Mouse (Mus musculus) lung, postnatal 0 days (tissue): ENCODE data around the gene Tmem53. TPM values are rescaled to one million over a fixed set of nuclear protein-coding genes. Genes with fewer than 3 reads are reported as not detected.
"Not testable (repeated sequence)": the region's sequence is repeated elsewhere in the genome, so short reads cannot be mapped to it uniquely, and the experiment has no call there.

Experiments
- ATAC-seq: fragments of 200-750 bp; cut with Nextera tagmentation; 2 replicates; pipeline ENCODE4 v1.8.0; 2017; ENCODE audit warnings: moderate library complexity
- DNase-seq: peaks from one replicate; pipeline ENCODE4 v3.0.0-alpha.2; 2016; ENCODE audit warnings: low spot score
- H3K27ac ChIP-seq: fragments of 300-500 bp; sonication (generic); 2 replicates; pipeline ENCODE4 v1.5.1; 2014; ENCODE audit warnings: antibody characterized with exemption, mild to moderate bottlenecking, low read length, mixed read lengths
- H3K27me3 ChIP-seq: fragments of 300-500 bp; sonication (generic); replicated peaks from 2 replicates; pipeline ENCODE4 v1.6.1; 2014; ENCODE audit warnings: low read length, mixed read lengths; ENCODE audit not compliant: insufficient read depth
- H3K36me3 ChIP-seq: fragments of 300-500 bp; sonication (generic); 2 replicates; pipeline ENCODE4 v1.6.1; 2014; ENCODE audit warnings: low read length, mixed read lengths; ENCODE audit not compliant: insufficient read depth
- H3K4me1 ChIP-seq: fragments of 300-500 bp; sonication (generic); 2 replicates; pipeline ENCODE4 v1.6.1; 2014; ENCODE audit warnings: antibody characterized with exemption, low read depth, low read length, mixed read lengths; ENCODE audit not compliant: insufficient read depth
- H3K4me2 ChIP-seq: fragments of 300-500 bp; sonication (generic); replicated peaks from 2 replicates; pipeline ENCODE4 v1.6.1; 2014; ENCODE audit warnings: low read depth, mild to moderate bottlenecking, low read length, moderate library complexity, mixed read lengths
- H3K4me3 ChIP-seq: fragments of 300-500 bp; sonication (generic); 2 replicates; pipeline ENCODE4 v1.5.1; 2014; ENCODE audit warnings: low read depth, low read length
- H3K9ac ChIP-seq: fragments of 300-500 bp; sonication (generic); replicated peaks from 2 replicates; pipeline ENCODE4 v1.6.1; 2014; ENCODE audit warnings: low read depth, mild to moderate bottlenecking
- H3K9me3 ChIP-seq: fragments of 300-500 bp; sonication (generic); 2 replicates; pipeline ENCODE4 v1.6.1; 2016; ENCODE audit warnings: low read length, mixed read lengths
- CTCF ChIP-seq: IDR thresholded peaks from 2 replicates; pipeline ENCODE4 v1.5.1; 2016; ENCODE audit warnings: antibody characterized with exemption, mild to moderate bottlenecking
- EP300 ChIP-seq: IDR thresholded peaks from 2 replicates; pipeline ENCODE4 v1.6.1; 2016; ENCODE audit warnings: antibody characterized with exemption, mild to moderate bottlenecking, control low read depth
- WGBS: fragments of 180-500 bp; shearing (Covaris S2); extraction: QIAGEN DNeasy Blood & Tissue Kit; methylation state at CpG from one replicate; pipeline ENCODE4 v1.1.7; 2014; 5-methylcytosine and 5-hydroxymethylcytosine counted together
- polyA plus RNA-seq: library from polyadenylated mRNA; unstranded; fragments of >200 nt; fragmentation: Nextera tagmentation; extraction: Ambion mirVana; gene quantifications from 2 replicates; pipeline ENCODE4 v1.2.1, GENCODE M21; 2015

Gene Tmem53
- polyA plus RNA-seq, 1 experiment from 2014 or later, result 27.6 TPM

DNA sequence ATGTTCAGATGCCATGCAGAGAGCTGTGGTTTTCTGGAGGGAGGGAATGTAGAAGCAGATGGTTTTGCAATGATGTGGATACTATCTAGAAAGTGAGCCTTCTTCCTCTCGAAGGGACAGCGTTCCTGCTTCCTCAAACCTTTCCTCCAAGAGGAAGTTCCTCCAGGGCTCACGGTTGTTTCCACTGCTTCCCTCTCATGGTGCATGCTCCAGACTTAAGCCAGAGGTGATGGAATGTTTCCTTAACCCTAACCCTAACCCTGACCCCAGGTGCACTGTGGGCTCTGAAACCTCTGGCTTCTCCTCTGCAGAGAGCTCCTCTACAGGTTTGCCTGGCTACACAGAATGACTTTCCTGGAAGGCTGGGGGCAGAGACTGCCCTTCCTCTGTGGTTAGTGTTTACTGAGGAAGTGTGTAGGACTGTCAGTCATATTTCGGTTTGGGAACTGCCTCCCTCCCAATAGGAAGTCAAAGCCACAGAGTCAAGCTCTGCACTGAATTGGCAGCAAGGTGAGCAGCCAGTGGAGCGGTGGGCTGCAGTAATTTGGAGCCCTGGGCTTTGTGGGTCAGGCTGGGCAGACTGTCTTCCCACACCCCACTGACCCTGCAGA is 2.4 kb downstream of the Tmem53 start:
- H3K9me3 ChIP-seq, result no peaks in the 10 kb centered on the region
- H3K9ac ChIP-seq, result no peak overlapping the region
- H3K4me1 ChIP-seq, result peaks cover 7% of the 10 kb centered on the region; the same call in 1 of the 2 replicates
- no peak overlapping the region for H3K4me3 ChIP-seq
- WGBS, result 38% methylated on average over 5 of the region's 5 CpGs
- TF ChIP-seq CTCF (no peak), EP300 (no peak)
- no peak for ATAC-seq
- H3K4me2 ChIP-seq, result no peak overlapping the region
- no peaks in the 10 kb centered on the region for H3K36me3 ChIP-seq
- no peak for DNase-seq
- no peak overlapping the region for H3K27ac ChIP-seq
- H3K27me3 ChIP-seq, result no peaks in the 10 kb centered on the region

DNA sequence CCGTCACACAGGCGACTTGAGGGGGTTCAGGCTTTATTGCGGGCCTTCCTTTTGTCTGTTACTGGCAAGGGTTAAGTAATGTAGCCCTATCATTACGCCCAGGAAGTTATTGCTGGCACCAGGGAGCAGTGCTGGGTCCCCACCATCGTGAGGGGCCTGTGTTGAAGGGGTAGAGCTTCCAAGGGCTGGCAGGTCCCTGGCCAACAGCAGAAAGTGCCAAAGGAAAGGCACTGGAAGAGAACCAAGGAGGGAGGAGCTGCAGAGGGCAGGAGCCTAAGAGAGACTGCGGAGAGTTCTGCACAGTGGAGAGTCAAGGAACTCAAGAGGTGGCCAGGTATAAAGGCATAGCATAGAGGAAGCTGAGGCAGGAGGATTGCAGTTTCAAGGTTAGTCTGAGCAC is 2.9 kb downstream of the Tmem53 start:
- peaks cover 7% of the 10 kb centered on the region; the same call in 1 of the 2 replicates for H3K4me1 ChIP-seq
- H3K4me3 ChIP-seq, result no peak overlapping the region
- H3K36me3 ChIP-seq, result no peaks in the 10 kb centered on the region
- TF ChIP-seq CTCF (no peak), EP300 (no peak)
- ATAC-seq, result no peak
- no peak overlapping the region for H3K4me2 ChIP-seq
- no peak for DNase-seq
- no peak overlapping the region for H3K27ac ChIP-seq
- H3K9ac ChIP-seq, result no peak overlapping the region
- no peaks in the 10 kb centered on the region for H3K9me3 ChIP-seq
- WGBS, result 56% methylated on average over 6 of the region's 6 CpGs
- no peaks in the 10 kb centered on the region for H3K27me3 ChIP-seq

DNA sequence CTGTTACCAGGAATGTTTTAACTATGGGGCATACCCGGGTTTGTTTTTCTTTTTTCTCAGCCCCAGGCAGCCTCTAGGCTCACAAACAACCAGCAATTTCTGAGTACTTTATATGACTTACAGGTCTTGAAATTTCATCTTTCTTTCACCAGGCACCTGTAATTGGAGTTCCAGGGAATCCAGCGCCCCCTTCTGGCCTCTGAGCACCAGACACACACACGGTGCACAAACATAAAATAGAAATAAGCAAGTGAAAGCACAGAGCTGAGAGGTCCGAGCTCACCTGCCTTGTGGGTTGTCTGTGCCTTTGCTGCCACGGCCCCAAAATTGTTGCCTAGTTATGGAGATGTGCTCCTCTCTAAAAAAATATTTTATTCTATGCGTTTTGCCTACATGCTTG is 8.2 kb downstream of the Tmem53 start:
- H3K9me3 ChIP-seq, H3K27ac ChIP-seq, H3K4me1 ChIP-seq, ATAC-seq, H3K9ac ChIP-seq, H3K36me3 ChIP-seq, DNase-seq, H3K4me2 ChIP-seq, H3K4me3 ChIP-seq, H3K27me3 ChIP-seq: not testable (repeated sequence)
- 74% methylated on average over 6 of the region's 6 CpGs for WGBS
- TF ChIP-seq CTCF, result peak; percentile 27; the same call in 1 of the 2 replicates

DNA sequence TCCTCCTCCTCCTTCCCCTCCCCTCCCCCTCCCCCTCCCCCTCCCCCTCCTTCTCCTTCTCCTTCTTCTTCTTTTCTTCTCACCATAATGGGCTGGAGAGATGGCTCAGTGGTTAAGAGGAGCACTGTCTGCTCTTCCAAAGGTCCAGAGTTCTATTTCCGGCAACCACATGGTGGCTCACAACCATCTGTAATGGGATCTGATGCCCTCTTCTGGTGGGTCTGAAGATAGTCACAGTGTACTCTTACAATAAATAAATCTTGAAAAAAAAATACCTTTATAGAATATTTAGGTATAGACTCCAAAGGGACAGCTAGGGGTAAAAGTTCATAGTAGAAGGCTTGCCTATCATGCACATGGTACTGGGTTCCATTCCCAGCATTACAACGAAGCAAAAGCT is 9.5 kb downstream of the Tmem53 start:
- ATAC-seq, result no peak
- no peak overlapping the region for H3K9ac ChIP-seq
- DNase-seq, result no peak
- WGBS, result 89% methylated on average over 2 of the region's 2 CpGs
- no peak overlapping the region for H3K4me3 ChIP-seq
- no peaks in the 10 kb centered on the region for H3K9me3 ChIP-seq
- H3K27ac ChIP-seq, result no peak overlapping the region
- no peak for TF ChIP-seq CTCF
- H3K36me3 ChIP-seq, result no peaks in the 10 kb centered on the region
- no peaks in the 10 kb centered on the region for H3K4me1 ChIP-seq
- no peaks in the 10 kb centered on the region for H3K27me3 ChIP-seq
- no peak overlapping the region for H3K4me2 ChIP-seq

DNA sequence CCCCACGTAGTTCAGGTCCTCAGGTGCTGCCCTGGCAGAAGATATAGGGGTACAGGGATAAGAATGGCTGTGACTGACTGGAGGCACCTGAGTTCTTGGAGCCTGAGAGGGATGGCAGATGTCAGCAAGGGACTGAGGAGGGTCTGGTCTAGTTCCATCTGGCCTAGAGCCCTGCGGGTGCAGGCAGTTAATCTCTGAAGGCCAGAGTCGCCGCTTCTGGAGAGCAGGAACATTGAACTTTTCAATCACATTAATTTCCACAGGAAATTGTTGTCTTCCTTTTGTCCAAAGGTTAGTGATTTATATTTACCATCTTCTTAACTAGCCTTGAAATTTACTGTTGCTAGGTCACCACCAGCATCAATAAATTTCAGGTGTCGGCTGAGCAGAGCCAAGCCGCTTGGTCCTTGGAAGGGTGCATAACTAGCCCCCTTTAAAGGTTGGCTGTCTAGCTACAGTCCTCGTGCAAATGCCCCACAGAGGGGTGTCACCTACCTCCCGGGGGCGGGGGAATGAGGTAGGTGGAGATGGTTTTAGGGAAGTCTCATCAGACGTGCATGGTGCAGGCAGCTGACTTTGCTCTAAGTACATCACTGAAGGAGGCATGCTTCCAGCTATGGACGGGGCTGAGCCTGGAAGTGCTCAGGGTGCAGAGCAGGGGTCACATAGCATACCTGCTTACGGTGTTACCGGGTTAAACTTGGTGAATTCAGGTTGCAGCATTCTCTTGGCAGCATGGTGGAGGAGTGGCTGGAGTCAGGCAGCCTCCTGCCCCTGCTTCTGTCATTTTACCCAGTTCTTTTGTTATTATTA is 10.6 kb downstream of the Tmem53 start:
- Histone ChIP-seq H3K4me3 (no peak overlapping the region), H3K36me3 (no peaks in the 10 kb centered on the region), H3K27me3 (no peaks in the 10 kb centered on the region), H3K27ac (no peak overlapping the region), H3K4me2 (no peak overlapping the region), H3K9ac (no peak overlapping the region), H3K4me1 (no peaks in the 10 kb centered on the region), H3K9me3 (no peaks in the 10 kb centered on the region)
- TF ChIP-seq CTCF, result no peak
- TF ChIP-seq EP300, result no peak
- DNase-seq, result no peak
- 68% methylated on average over 13 of the region's 13 CpGs for WGBS
- ATAC-seq, result no peak

DNA sequence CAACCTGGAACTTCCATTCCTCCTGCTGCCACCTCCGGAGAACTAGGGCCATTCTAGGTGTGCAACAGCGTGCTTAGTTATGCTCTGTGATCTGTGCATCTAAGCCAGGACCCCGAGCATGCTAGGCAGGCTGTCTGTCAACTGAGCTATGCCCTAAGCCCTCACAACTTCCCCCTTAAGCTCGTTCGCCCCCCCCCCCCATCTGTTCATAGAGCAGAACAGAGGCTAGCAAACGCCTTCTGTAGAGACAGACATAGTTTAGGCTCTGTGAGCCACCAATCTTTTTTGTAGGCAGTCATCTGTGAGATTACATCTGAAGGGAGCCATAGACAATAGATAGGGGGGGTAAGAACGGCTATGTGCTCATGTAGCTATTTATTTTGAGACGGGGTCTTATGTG is 11.2 kb downstream of the Tmem53 start:
- Histone ChIP-seq H3K9me3 (no peaks in the 10 kb centered on the region), H3K27me3 (no peaks in the 10 kb centered on the region), H3K36me3 (no peaks in the 10 kb centered on the region; the same call in 1 of the 2 replicates), H3K4me2 (no peak overlapping the region), H3K9ac (no peak overlapping the region), H3K4me1 (no peaks in the 10 kb centered on the region), H3K27ac (no peak overlapping the region), H3K4me3 (no peak overlapping the region)
- TF ChIP-seq CTCF (no peak), EP300 (no peak)
- ATAC-seq, result no peak
- DNase-seq, result no peak
- WGBS, result 72% methylated on average over 7 of the region's 8 CpGs
